Mouse (Mus musculus) left cerebral cortex, postnatal 10 days (tissue): ENCODE results near the gene Drc3. TPM values are rescaled to one million over a fixed set of nuclear protein-coding genes. Genes with fewer than 3 reads are reported as not detected.

Experiments
- DNase-seq, 2 experiments: peaks; one replicate each; pipeline ENCODE4 v3.0.0; 2021 to 2022; ENCODE audit warnings: low spot score in 2 of 2, mixed read lengths in 1 of 2; ENCODE audit errors: extremely low spot score in 1 of 2
- intact Hi-C: fragments of 180-260 bp; cut with DNase I; formaldehyde crosslinking; loops from one replicate; pipeline ENCODE4 v1.15.1; 2025
- total RNA-seq, 2 experiments: library from RNA; stranded (reverse); gene quantifications; 2 replicates each; pipeline ENCODE4 v1.2.3; 2021

The Drc3 gene
- total RNA-seq, 2 experiments from 2014 or later: 5.2 to 7.3 TPM

- DNase-seq: no peak
- intact Hi-C loops: no loop called here
These were observed 19.7 kb upstream of the Drc3 start for GRCm38 (mm10) chr11:60333461-60333860.

GRCm38 (mm10) chr11:60334124-60334523, 19.0 kb upstream of the Drc3 start:
- intact Hi-C loops: no loop called here
- DNase-seq: no peak

GRCm38 (mm10) chr11:60335771-60336170, 17.4 kb upstream of the Drc3 start:
- intact Hi-C loops: no loop called here
- DNase-seq: no peak

GRCm38 (mm10) chr11:60338291-60338690, 14.8 kb upstream of the Drc3 start:
- DNase-seq: no peak
- intact Hi-C loops: no loop called here

- DNase-seq: no peak
- intact Hi-C loops: no loop called here
These were observed 13.8 kb upstream of the Drc3 start for GRCm38 (mm10) chr11:60339361-60339760.

- intact Hi-C loops: no loop called here
- DNase-seq: no peak
These were observed 7.3 kb upstream of the Drc3 start for GRCm38 (mm10) chr11:60345868-60346267.

GRCm38 (mm10) chr11:60346537-60346936, 6.6 kb upstream of the Drc3 start:
- peak in 1 of 2 experiments; percentile 50 for DNase-seq
- intact Hi-C loops: no loop called here

GRCm38 (mm10) chr11:60351388-60351787, 1.7 kb upstream of the Drc3 start:
- intact Hi-C loops: loop anchor here (5.0 kb wide), 1 partner anchor 61 kb away; no protein-coding TSS in a partner anchor

GRCm38 (mm10) chr11:60351925-60352371, 1.2 kb upstream of the Drc3 start:
- DNase-seq: peak; percentile 47 to 67
- intact Hi-C loops: loop anchor here (5.0 kb wide), 1 partner anchor 60 kb away; no protein-coding TSS in a partner anchor

More at GRCm38 (mm10) chr11:60351388-60351787, 1.7 kb upstream of the Drc3 start:
- DNase-seq: no peak

GRCm38 (mm10) chr11:60355952-60356351, 2.8 kb downstream of the Drc3 start:
- intact Hi-C loops: no loop called here
- DNase-seq: no peak

GRCm38 (mm10) chr11:60357116-60357515, 4.0 kb downstream of the Drc3 start:
- no peak for DNase-seq
- intact Hi-C loops: no loop called here

GRCm38 (mm10) chr11:60358548-60358947, 5.4 kb downstream of the Drc3 start:
- intact Hi-C loops: no loop called here
- peak in 1 of 2 experiments; percentile 55 for DNase-seq

GRCm38 (mm10) chr11:60359138-60359537, 6.0 kb downstream of the Drc3 start:
- no peak for DNase-seq
- intact Hi-C loops: no loop called here

GRCm38 (mm10) chr11:60359936-60360335, 6.8 kb downstream of the Drc3 start:
- DNase-seq: no peak
- intact Hi-C loops: no loop called here

- intact Hi-C loops: no loop called here
These were observed 7.6 kb downstream of the Drc3 start for GRCm38 (mm10) chr11:60360631-60361201.

GRCm38 (mm10) chr11:60366239-60367019, 13.3 kb downstream of the Drc3 start:
- intact Hi-C loops: no loop called here
- DNase-seq: no peak

More at GRCm38 (mm10) chr11:60360631-60361201, 7.6 kb downstream of the Drc3 start:
- peak in 1 of 2 experiments; percentile 59 for DNase-seq

- DNase-seq: no peak
- intact Hi-C loops: no loop called here
These were observed 14.1 kb downstream of the Drc3 start for GRCm38 (mm10) chr11:60367256-60367655.

- intact Hi-C loops: no loop called here
- no peak for DNase-seq
These were observed 15.8 kb downstream of the Drc3 start for GRCm38 (mm10) chr11:60368909-60369308.

- DNase-seq: no peak
- intact Hi-C loops: no loop called here
These were observed 16.3 kb downstream of the Drc3 start for GRCm38 (mm10) chr11:60369448-60369847.

GRCm38 (mm10) chr11:60370431-60370830, 17.3 kb downstream of the Drc3 start:
- no peak for DNase-seq
- intact Hi-C loops: no loop called here
